Mouse (Mus musculus) forebrain, embryonic 11.5 days (tissue): ENCODE measurements around the gene Kcnj14. TPM values are rescaled to one million over a fixed set of nuclear protein-coding genes. Genes with fewer than 3 reads are reported as not detected.

Experiments
- ATAC-seq: fragments of 200-750 bp; cut with Nextera tagmentation; replicated peaks from 2 replicates; pipeline ENCODE4 v1.8.0; 2017; ENCODE audit warnings: moderate TSS enrichment; ENCODE audit not compliant: low FRiP score
- DNase-seq: peaks from one replicate; pipeline ENCODE4 v3.0.0-alpha.2; 2017; ENCODE audit warnings: low spot score
- H3K27ac ChIP-seq: fragments of 300-500 bp; sonication (generic); 2 replicates; pipeline ENCODE4 v1.5.1; 2014; ENCODE audit warnings: low read depth, low read length
- H3K27me3 ChIP-seq: fragments of 300-500 bp; sonication (generic); 2 replicates; pipeline ENCODE4 v1.6.1; 2014; ENCODE audit warnings: mild to moderate bottlenecking, low read length, mixed read lengths; ENCODE audit not compliant: control insufficient read depth, insufficient read depth
- H3K36me3 ChIP-seq: fragments of 300-500 bp; sonication (generic); 2 replicates; pipeline ENCODE4 v1.6.1; 2014; ENCODE audit warnings: mild to moderate bottlenecking, low read length, moderate library complexity, mixed read lengths; ENCODE audit not compliant: control insufficient read depth, insufficient read depth
- H3K4me1 ChIP-seq: fragments of 300-500 bp; sonication (generic); replicated peaks from 2 replicates; pipeline ENCODE4 v1.6.1; 2014; ENCODE audit warnings: low read length, mixed read lengths; ENCODE audit not compliant: control insufficient read depth, insufficient read depth
- H3K4me2 ChIP-seq: fragments of 300-500 bp; sonication (generic); 2 replicates; pipeline ENCODE4 v1.6.1; 2014; ENCODE audit warnings: low read depth, mild to moderate bottlenecking, low read length, moderate library complexity, mixed read lengths; ENCODE audit not compliant: severe bottlenecking
- H3K4me3 ChIP-seq: fragments of 300-500 bp; sonication (generic); 2 replicates; pipeline ENCODE4 v1.5.1; 2014; ENCODE audit warnings: low read depth, low read length
- H3K9ac ChIP-seq: fragments of 300-500 bp; sonication (generic); 2 replicates; pipeline ENCODE4 v1.6.1; 2014; ENCODE audit warnings: low read length
- H3K9me3 ChIP-seq: fragments of 300-500 bp; sonication (generic); 2 replicates; pipeline ENCODE4 v1.6.1; 2016; ENCODE audit warnings: low read length, mixed read lengths; ENCODE audit not compliant: control insufficient read depth
- WGBS: fragments of 180-500 bp; shearing (Covaris S2); extraction: QIAGEN DNeasy Blood & Tissue Kit; methylation state at CpG from one replicate; pipeline ENCODE4 v1.1.7; 2014; 5-methylcytosine and 5-hydroxymethylcytosine counted together
- polyA plus RNA-seq: library from polyadenylated mRNA; unstranded; fragments of >200 nt; fragmentation: Nextera tagmentation; extraction: Ambion mirVana; gene quantifications from 2 replicates; pipeline ENCODE4 v1.2.1, GENCODE M21; 2014

Gene Kcnj14
- polyA plus RNA-seq, 1 experiment from 2014 or later: 0.37 TPM

DNA sequence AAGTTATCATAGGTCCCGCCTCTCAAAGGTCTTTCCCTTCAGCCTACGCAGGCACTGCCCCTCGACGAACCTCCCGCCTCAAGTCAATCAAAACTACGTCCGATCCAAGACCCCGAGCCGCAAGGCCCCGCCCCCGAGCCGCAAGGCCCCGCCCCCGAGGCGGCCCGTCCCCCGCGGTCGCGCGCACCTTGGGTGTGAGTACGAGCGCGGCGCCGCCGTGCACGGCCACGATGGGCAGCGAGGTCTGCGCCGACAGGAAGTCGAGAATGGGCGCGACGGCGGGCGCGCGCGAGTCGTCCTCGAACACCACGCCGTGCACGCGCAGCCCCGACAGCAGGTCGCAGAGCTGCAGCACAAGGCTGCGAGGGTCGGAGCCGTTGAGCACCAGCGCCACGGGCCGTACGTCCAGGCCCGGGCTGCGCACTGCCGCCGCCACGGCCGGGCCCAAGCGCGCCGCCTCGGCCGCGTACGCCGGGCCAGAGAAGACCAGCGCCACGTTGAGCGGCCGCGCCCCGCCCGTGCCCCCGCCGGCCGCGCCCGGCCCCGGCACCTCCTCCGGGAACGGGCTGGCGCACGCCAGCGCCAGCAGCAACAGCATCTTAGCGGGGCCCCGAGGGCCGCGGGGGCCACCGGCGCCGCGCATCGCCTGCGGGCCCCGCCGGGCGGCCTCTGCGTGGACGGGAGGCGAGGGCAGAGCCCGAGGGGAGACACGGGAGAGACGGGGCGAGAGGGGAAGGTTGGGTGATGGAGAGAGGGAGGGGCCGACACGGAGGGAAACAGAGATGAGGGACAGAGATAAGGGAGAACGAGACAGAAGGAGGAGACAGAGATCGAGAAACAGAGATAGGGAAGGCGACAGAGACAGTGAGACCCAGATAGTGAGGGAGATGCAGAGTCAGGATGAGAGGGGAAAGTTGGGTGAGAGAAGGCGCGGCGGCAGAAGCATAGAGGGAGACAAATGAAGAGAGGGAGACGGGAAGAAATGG, 41.6 kb upstream of the Kcnj14 start:
- Histone ChIP-seq H3K9me3 (no peaks in the 10 kb centered on the region), H3K27ac (no peak overlapping the region), H3K4me2 (peak overlapping the region; percentile 87), H3K36me3 (no peaks in the 10 kb centered on the region), H3K9ac (peak overlapping the region; percentile 84), H3K27me3 (peaks cover 42% of the 10 kb centered on the region), H3K4me1 (peaks cover 17% of the 10 kb centered on the region), H3K4me3 (peak overlapping the region; percentile 60)
- 1% methylated on average over 116 of the region's 117 CpGs for WGBS
- ATAC-seq: peak; percentile 71
- DNase-seq: peak; percentile 97

DNA sequence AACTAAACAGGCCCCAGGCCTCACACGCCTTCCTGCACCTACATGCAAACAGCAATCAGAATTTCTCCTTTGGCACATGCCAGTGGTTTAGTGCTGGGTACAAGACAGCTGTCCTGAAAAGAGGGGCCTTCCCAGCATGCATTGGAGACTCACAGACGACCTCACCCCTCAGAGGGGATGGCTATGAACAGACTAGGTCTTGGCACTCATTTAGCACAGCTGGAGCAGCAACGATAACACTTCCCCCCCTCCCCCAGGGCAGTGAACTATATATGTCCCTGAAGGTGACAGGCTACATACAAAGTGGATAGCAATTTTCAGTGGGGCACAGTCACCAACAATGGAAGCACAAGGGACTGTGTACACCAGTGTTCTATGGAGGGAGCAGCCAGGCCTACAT, 39.9 kb upstream of the Kcnj14 start:
- Histone ChIP-seq H3K4me2 (no peak overlapping the region), H3K9ac (no peak overlapping the region), H3K27ac (no peak overlapping the region), H3K4me1 (peaks cover 9% of the 10 kb centered on the region), H3K27me3 (peaks cover 24% of the 10 kb centered on the region), H3K9me3 (no peaks in the 10 kb centered on the region), H3K36me3 (no peaks in the 10 kb centered on the region), H3K4me3 (no peak overlapping the region)
- DNase-seq (no peak), ATAC-seq (no peak)
- WGBS: 75% methylated on average over 3 of the region's 3 CpGs

- Histone ChIP-seq H3K27ac (no peak overlapping the region), H3K4me1 (peaks cover 5% of the 10 kb centered on the region), H3K27me3 (peaks cover 15% of the 10 kb centered on the region), H3K36me3 (no peaks in the 10 kb centered on the region), H3K9ac (no peak overlapping the region), H3K4me2 (no peak overlapping the region), H3K4me3 (no peak overlapping the region), H3K9me3 (no peaks in the 10 kb centered on the region)
- DNase-seq (no peak), ATAC-seq (no peak)
- 86% methylated on average over 7 of the region's 7 CpGs for WGBS
These were observed 38.2 kb upstream of the Kcnj14 start for GRCm38 (mm10) chr7:45862804-45863203.

DNA sequence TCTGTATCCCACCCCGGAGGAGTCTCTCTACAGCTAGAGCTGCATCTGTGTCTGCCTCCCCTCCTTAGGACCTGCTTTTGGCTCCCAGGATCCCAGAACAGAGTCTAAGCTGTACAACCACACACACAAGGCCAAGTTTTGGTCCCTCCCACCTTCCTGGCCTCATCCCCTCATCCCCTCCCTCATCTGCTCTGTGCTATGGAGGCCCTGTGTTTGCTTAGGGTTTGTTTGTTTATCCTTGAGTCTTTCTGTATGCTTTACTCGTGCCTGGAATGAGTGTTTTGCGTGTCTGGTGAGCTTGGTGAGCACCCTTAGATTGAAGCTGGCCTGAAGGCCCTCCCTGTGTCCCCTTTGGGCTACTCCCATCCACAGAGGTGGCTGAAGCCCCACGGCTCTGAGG, 34.4 kb upstream of the Kcnj14 start:
- no peak overlapping the region for H3K9ac ChIP-seq
- H3K27me3 ChIP-seq: peaks cover 17% of the 10 kb centered on the region
- 79% methylated on average over 4 of the region's 4 CpGs for WGBS
- no peaks in the 10 kb centered on the region for H3K9me3 ChIP-seq
- no peaks in the 10 kb centered on the region for H3K36me3 ChIP-seq
- H3K27ac ChIP-seq: no peak overlapping the region
- ATAC-seq (no peak), DNase-seq (no peak)
- no peak overlapping the region for H3K4me2 ChIP-seq
- no peak overlapping the region for H3K4me3 ChIP-seq
- no peaks in the 10 kb centered on the region; the same call in none of the 2 replicates for H3K4me1 ChIP-seq

- H3K4me1 ChIP-seq: no peaks in the 10 kb centered on the region; the same call in none of the 2 replicates
- H3K27ac ChIP-seq: no peak overlapping the region
- DNase-seq (peak; percentile 67), ATAC-seq (no peak)
- peak overlapping the region; percentile 27 for H3K4me3 ChIP-seq
- peaks cover 17% of the 10 kb centered on the region for H3K27me3 ChIP-seq
- peak overlapping the region; percentile 54 for H3K4me2 ChIP-seq
- no peaks in the 10 kb centered on the region for H3K36me3 ChIP-seq
- peak overlapping the region; percentile 5; the same call in 1 of the 2 replicates for H3K9ac ChIP-seq
- 3% methylated on average over 30 of the region's 30 CpGs for WGBS
- H3K9me3 ChIP-seq: no peaks in the 10 kb centered on the region
These were observed 32.6 kb upstream of the Kcnj14 start for GRCm38 (mm10) chr7:45856950-45857901.

GRCm38 (mm10) chr7:45853089-45853488, 28.5 kb upstream of the Kcnj14 start:
- ATAC-seq: no peak
- no peaks in the 10 kb centered on the region for H3K9me3 ChIP-seq
- H3K9ac ChIP-seq: no peak overlapping the region
- no peaks in the 10 kb centered on the region for H3K36me3 ChIP-seq
- H3K4me3 ChIP-seq: no peak overlapping the region
- peaks cover 13% of the 10 kb centered on the region for H3K27me3 ChIP-seq
- peaks cover 4% of the 10 kb centered on the region; the same call in 1 of the 2 replicates for H3K4me1 ChIP-seq
- no peak overlapping the region for H3K27ac ChIP-seq
- no peak for DNase-seq
- WGBS: 84% methylated on average over 12 of the region's 12 CpGs
- no peak overlapping the region for H3K4me2 ChIP-seq

DNA sequence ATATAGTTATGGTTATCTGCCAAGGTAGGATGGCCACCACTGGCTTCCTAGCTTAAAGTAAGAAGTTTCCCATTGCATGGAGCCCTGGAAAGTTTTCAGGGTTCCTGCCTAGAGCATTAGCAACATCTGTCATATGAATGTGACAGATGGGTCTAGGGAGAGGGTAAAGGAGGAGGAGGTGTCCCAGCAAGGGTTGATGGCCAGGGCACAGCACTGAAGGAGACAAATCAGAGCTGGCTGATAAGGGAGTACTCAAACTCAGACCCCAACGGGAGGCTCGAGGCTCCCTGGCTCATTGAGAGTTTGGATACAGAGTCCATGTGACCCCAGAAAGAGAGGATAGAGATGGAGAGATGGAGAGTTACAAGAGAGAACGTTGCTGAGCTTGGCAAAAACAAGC, 26.1 kb upstream of the Kcnj14 start:
- ATAC-seq (no peak), DNase-seq (no peak)
- no peak overlapping the region for H3K9ac ChIP-seq
- no peak overlapping the region for H3K4me2 ChIP-seq
- H3K27me3 ChIP-seq: no peaks in the 10 kb centered on the region
- H3K4me3 ChIP-seq: no peak overlapping the region
- H3K27ac ChIP-seq: no peak overlapping the region
- WGBS: 79% methylated on average over 3 of the region's 3 CpGs
- no peaks in the 10 kb centered on the region for H3K9me3 ChIP-seq
- 0 out of 2 replicates have a peak, but pooled peaks cover 4% of the 10 kb centered on the region for H3K4me1 ChIP-seq
- H3K36me3 ChIP-seq: no peaks in the 10 kb centered on the region

DNA sequence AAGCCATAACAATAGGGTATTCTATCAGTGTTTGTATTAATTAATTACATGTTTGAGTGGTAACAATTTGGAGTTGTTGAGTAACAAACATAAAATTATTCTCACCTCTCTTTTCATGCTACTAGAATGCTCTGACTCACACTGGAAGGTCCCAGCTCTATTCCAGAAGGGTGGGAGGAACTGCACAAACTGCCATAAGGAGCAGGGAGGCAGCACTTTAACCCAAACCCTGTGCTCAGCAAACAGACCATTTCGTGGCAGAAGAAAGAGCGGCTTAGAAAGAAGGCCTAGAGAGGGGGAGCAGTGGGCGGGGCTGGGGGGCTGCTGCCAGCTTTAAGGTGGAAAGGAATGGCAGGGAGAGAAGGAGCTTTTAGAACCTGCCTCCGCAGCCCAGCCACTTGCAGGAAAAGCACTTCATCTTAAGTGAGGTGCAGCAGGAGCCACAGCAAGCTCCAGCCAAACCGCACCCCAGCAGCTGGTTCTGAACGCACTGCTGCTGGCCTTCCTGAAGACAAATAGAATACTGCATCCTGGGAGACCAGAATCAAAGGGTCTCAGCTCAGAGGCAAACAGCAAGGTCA, 24.0 kb upstream of the Kcnj14 start:
- Histone ChIP-seq H3K9me3 (no peaks in the 10 kb centered on the region), H3K27ac (no peak overlapping the region), H3K4me1 (0 out of 2 replicates have a peak, but pooled peaks cover 4% of the 10 kb centered on the region), H3K36me3 (no peaks in the 10 kb centered on the region), H3K4me3 (no peak overlapping the region), H3K27me3 (no peaks in the 10 kb centered on the region), H3K9ac (0 out of 2 replicates have a peak overlapping the region, but pooled peaks have one; percentile 12), H3K4me2 (no peak overlapping the region)
- no peak for DNase-seq
- 10% methylated on average over 6 of the region's 6 CpGs for WGBS
- no peak for ATAC-seq
